Mouse (Mus musculus) neural tube, embryonic 15.5 days (tissue): ENCODE data around the gene Atg4c. TPM values are rescaled to one million over a fixed set of nuclear protein-coding genes. Genes with fewer than 3 reads are reported as not detected.

Source experiments
- ATAC-seq: fragments of 200-750 bp; cut with Nextera tagmentation; 2 replicates; pipeline ENCODE4 v1.8.0; 2017; ENCODE audit warnings: mild to moderate bottlenecking, moderate TSS enrichment, moderate library complexity; ENCODE audit not compliant: low FRiP score
- H3K27ac ChIP-seq: fragments of 300-500 bp; sonication (generic); replicated peaks from 2 replicates; pipeline ENCODE4 v1.5.1; 2015; ENCODE audit warnings: mild to moderate bottlenecking, inconsistent platforms
- H3K27me3 ChIP-seq: fragments of 300-500 bp; sonication (generic); replicated peaks from 2 replicates; pipeline ENCODE4 v1.6.1; 2015; ENCODE audit warnings: inconsistent platforms
- H3K36me3 ChIP-seq: fragments of 300-500 bp; sonication (generic); 2 replicates; pipeline ENCODE4 v1.6.1; 2015; ENCODE audit warnings: inconsistent platforms
- H3K4me1 ChIP-seq: fragments of 300-500 bp; sonication (generic); 2 replicates; pipeline ENCODE4 v1.6.1; 2015; ENCODE audit warnings: inconsistent platforms
- H3K4me2 ChIP-seq: fragments of 300-500 bp; sonication (generic); 2 replicates; pipeline ENCODE4 v1.6.1; 2015; ENCODE audit warnings: inconsistent platforms, mild to moderate bottlenecking, moderate library complexity
- H3K4me3 ChIP-seq: fragments of 300-500 bp; sonication (generic); replicated peaks from 2 replicates; pipeline ENCODE4 v1.5.1; 2015; ENCODE audit warnings: mild to moderate bottlenecking, inconsistent platforms
- H3K9ac ChIP-seq: fragments of 300-500 bp; sonication (generic); replicated peaks from 2 replicates; pipeline ENCODE4 v1.6.1; 2015; ENCODE audit warnings: mild to moderate bottlenecking, inconsistent platforms
- H3K9me3 ChIP-seq: fragments of 300-500 bp; sonication (generic); replicated peaks from 2 replicates; pipeline ENCODE4 v1.6.1; 2016; ENCODE audit warnings: inconsistent platforms
- WGBS: fragments of 180-500 bp; shearing (Covaris S2); methylation state at CpG from one replicate; pipeline ENCODE4 v1.1.7; 2015; ENCODE audit warnings: mixed read lengths; 5-methylcytosine and 5-hydroxymethylcytosine counted together
- polyA plus RNA-seq: library from polyadenylated mRNA; unstranded; fragments of >200 nt; fragmentation: Nextera tagmentation; extraction: Ambion mirVana; gene quantifications from 2 replicates; pipeline ENCODE4 v1.2.1, GENCODE M21; 2015

Gene Atg4c
- polyA plus RNA-seq, 1 experiment from 2014 or later = 18.8 TPM

DNA sequence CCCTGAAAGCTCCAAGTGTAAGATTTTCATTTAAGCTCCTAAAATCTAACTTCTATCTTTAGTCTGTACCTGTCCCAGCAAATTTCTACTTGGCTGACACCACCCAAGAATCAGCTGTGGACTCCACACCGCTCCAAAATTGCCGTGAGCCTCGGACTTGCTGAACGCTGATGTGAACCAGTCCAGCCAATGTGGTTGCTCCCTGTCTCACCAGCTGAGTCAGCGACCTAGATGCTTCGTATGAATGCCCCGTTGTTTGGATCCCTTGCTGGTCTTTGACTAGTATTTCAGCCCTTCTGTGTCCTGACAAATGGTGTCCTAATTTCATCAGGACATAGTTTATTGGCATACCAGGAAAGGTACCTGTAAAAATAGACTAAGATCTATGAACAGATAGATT lies 19.5 kb upstream of the Atg4c start:
- ATAC-seq = no peak
- Histone ChIP-seq H3K9ac (no peak overlapping the region), H3K27ac (no peak overlapping the region), H3K27me3 (no peaks in the 10 kb centered on the region), H3K4me1 (no peaks in the 10 kb centered on the region), H3K4me3 (no peak overlapping the region), H3K36me3 (no peaks in the 10 kb centered on the region), H3K9me3 (no peaks in the 10 kb centered on the region), H3K4me2 (no peak overlapping the region)
- 89% methylated on average over 7 of the region's 7 CpGs for WGBS

DNA sequence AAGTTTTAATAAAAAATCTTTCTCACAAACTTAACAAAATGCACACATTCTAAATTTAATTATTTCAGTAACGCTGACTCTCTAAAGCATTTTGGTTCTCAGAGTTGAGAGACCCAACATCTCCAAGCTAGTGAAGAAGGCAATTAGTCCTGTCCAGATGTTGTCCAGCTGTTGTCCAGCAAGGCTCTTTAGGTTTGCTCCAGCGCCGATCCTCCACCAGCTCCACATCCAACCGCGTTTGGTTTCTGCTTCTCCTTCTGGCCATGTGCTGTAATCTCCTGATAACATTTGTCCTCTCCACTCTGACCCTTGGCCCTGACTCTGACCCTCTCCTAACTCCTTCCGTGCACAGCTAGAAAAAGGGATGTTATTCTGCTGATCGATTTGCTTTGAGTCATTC lies 16.9 kb upstream of the Atg4c start:
- 0 out of 2 replicates have a peak, but pooled peaks cover 3% of the 10 kb centered on the region for H3K4me1 ChIP-seq
- no peaks in the 10 kb centered on the region for H3K36me3 ChIP-seq
- H3K4me2 ChIP-seq = no peak overlapping the region
- H3K9ac ChIP-seq = no peak overlapping the region
- H3K27me3 ChIP-seq = no peaks in the 10 kb centered on the region
- H3K9me3 ChIP-seq = no peaks in the 10 kb centered on the region
- WGBS = 85% methylated on average over 7 of the region's 7 CpGs
- ATAC-seq = no peak
- no peak overlapping the region for H3K4me3 ChIP-seq
- H3K27ac ChIP-seq = no peak overlapping the region

DNA sequence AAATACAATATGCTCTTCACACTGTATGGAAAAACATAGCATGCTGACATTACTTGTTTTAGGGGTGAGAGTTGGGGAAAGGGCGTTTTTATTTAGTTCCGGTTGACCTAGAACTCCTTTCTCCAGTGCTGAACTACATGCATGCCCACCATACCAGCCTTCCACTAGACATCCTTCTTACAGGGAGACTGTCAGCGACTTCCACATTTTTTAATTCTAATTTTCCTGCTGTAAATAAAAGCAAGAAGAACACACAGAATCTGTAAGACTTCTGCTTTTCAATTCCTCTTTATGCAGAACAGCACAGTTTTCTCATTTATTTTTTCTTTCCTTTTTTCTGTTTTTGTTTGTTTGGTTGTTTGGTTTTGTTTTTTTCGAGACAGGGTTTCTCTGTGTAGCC lies 16.5 kb upstream of the Atg4c start:
- H3K9ac ChIP-seq = no peak overlapping the region
- H3K4me1 ChIP-seq = 0 out of 2 replicates have a peak, but pooled peaks cover 4% of the 10 kb centered on the region
- H3K4me2 ChIP-seq = no peak overlapping the region
- H3K27ac ChIP-seq = no peak overlapping the region
- no peaks in the 10 kb centered on the region for H3K9me3 ChIP-seq
- 88% methylated on average over 4 of the region's 4 CpGs for WGBS
- no peak overlapping the region for H3K4me3 ChIP-seq
- H3K27me3 ChIP-seq = no peaks in the 10 kb centered on the region
- no peaks in the 10 kb centered on the region for H3K36me3 ChIP-seq
- no peak for ATAC-seq

DNA sequence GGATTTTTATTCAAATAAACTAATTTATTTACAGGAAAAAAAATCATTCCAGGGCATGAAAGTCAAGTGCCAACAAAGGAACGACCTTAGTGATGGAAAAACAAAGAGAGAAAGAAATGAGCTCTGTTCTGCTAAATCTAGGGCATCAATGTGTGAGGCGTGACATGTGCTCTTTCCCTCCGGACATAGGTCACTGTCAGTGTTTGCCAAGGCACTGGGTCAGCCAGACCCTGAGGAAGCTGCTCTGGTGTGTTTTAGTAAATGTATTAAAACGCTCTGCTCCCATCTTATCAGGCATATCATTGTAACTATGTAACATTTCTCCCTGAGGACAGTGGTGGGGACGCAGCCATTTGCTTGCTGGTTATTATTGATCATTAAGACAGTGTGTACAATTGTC lies 14.9 kb upstream of the Atg4c start:
- H3K27me3 ChIP-seq = no peaks in the 10 kb centered on the region
- 75% methylated on average over 5 of the region's 5 CpGs for WGBS

DNA sequence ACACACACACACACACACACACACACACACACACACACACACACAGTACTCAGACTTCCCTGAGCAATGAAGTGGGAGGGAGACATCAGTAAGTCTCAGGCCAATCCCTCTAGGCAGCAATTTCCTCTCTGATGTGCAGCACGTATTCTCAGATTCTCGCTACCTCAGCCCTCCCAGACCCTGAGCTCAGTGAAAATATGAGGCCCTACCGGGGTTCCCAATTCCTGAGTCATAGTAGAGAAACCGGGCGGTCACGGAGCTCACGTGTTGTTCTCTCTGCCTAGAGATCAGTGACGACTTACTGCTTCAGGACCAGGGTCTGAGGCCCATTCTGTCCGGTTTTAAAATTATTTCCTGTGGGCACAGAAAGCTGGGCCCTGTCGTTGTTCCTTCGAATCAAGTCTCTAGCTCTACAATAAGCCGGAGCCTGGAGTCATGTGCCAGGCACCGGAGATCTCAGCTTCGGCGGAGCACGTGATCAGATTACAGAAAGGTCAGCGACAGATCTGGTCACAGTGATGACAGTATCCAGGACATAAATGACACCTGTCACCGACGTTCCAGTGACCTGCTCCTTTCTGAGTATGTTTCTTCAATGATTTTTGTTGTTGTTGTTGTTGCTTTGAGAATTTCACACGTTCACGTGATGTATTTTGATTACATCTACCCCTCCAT lies 14.2 kb upstream of the Atg4c start:
- ATAC-seq = no peak
- no peak overlapping the region for H3K4me2 ChIP-seq
- 0 out of 2 replicates have a peak, but pooled peaks cover 4% of the 10 kb centered on the region for H3K4me1 ChIP-seq
- no peaks in the 10 kb centered on the region for H3K27me3 ChIP-seq
- WGBS = 75% methylated on average over 21 of the region's 21 CpGs
- H3K9me3 ChIP-seq = no peaks in the 10 kb centered on the region
- H3K27ac ChIP-seq = no peak overlapping the region
- H3K4me3 ChIP-seq = no peak overlapping the region
- no peak overlapping the region for H3K9ac ChIP-seq
- H3K36me3 ChIP-seq = no peaks in the 10 kb centered on the region

More for the DNA sequence above, 14.9 kb upstream of the Atg4c start:
- Histone ChIP-seq H3K4me1 (0 out of 2 replicates have a peak, but pooled peaks cover 4% of the 10 kb centered on the region), H3K27ac (no peak overlapping the region), H3K4me2 (no peak overlapping the region), H3K9ac (no peak overlapping the region), H3K36me3 (no peaks in the 10 kb centered on the region), H3K4me3 (no peak overlapping the region), H3K9me3 (no peaks in the 10 kb centered on the region)
- no peak for ATAC-seq

DNA sequence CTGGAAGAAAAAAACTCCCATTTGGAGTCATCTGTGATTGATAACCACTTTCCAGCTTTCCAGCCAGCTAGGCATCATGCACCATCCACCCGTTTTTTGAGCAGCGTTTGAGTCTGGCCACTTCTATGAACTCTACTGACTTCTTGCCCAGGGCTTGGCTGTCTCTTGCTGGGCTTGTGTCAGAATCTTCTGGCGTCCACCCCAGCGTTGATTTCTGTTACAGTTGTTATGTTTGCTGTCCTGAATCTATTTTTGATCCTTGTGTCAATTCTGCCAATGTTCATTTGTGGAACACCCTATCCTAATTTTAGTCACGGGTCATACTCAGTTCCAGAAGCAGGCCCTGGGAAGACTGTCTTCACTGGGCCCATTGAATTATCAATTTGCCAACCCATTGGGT lies 12.8 kb upstream of the Atg4c start:
- Histone ChIP-seq H3K4me3 (no peak overlapping the region), H3K9me3 (no peaks in the 10 kb centered on the region), H3K4me2 (no peak overlapping the region), H3K27ac (no peak overlapping the region), H3K27me3 (no peaks in the 10 kb centered on the region), H3K36me3 (no peaks in the 10 kb centered on the region), H3K4me1 (0 out of 2 replicates have a peak, but pooled peaks cover 4% of the 10 kb centered on the region), H3K9ac (no peak overlapping the region)
- no peak for ATAC-seq
- WGBS = 80% methylated on average over 5 of the region's 5 CpGs

DNA sequence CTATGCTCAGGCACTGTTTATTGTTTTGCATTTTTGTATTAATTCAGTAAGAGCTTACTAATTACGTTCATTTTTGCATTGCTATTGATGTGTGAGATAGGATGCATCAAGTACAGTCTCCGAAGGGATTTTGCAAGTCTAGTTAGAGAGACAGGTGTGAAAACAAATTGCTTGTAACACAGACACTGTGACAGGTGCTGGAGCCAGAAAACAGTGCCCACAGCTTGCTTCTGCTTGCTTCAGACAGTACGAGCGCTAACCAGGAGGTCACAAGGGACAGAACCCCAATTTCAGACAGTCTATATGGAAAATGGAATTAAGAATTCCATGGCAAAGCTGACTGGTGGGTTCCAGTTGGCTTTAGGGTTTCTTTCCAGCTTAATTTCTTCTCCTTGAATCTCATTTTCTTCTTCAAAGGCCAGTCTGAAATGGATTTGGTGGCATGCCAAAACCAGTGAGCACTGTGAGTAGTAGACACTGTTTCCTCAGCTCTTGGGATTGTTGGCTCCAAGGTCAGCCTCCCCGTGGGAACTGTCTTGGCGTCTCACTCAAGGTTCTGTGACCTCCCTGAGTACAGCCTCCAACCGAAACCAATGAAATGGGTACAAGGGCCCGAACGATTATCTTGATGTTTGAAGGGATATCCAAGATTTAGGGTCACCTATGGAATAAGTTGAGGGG lies 11.9 kb upstream of the Atg4c start:
- 71% methylated on average over 9 of the region's 9 CpGs for WGBS
- no peaks in the 10 kb centered on the region for H3K27me3 ChIP-seq

DNA sequence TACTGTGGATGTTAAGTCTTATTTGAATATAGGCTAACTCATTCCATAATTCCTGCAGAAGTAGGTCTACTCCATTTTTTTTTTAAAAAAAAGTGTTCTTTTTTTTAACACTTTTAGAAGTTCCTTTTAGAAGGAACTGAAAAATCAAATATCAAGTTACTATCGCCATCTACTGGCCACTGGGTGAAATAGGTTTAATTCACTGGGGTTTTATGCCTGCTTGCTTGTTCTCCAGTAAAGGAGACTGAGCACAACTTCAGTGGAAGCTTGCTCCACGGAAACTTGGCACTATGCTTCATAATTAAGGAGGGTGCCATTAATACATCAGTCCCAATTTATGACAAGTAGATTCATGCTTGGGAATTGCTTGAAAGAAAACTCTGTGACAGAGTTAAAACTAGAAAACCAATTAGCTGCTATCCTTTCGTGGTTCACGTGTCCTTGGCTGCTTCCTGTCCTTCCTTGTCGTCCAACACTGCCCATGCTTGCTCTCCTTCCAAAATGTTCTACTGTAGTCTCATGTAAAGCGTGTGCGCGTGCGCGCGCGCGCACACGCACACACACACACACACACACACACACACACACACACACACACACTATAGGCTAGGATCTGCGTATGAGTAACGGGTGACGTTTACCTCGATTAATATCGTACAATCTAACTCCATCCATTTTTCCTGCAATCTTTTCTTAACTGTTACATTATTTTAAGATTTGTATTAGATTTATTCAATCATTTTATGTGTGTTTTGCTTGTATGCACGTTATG lies 10.9 kb upstream of the Atg4c start:
- H3K27me3 ChIP-seq = no peaks in the 10 kb centered on the region
- 0 out of 2 replicates have a peak, but pooled peaks cover 4% of the 10 kb centered on the region for H3K4me1 ChIP-seq
- no peaks in the 10 kb centered on the region for H3K9me3 ChIP-seq
- H3K4me3 ChIP-seq = no peak overlapping the region
- 78% methylated on average over 20 of the region's 20 CpGs for WGBS
- no peak overlapping the region for H3K9ac ChIP-seq
- ATAC-seq = no peak
- H3K27ac ChIP-seq = no peak overlapping the region
- no peak overlapping the region for H3K4me2 ChIP-seq
- H3K36me3 ChIP-seq = no peaks in the 10 kb centered on the region

More for the DNA sequence above, 11.9 kb upstream of the Atg4c start:
- no peak overlapping the region for H3K27ac ChIP-seq
- 0 out of 2 replicates have a peak, but pooled peaks cover 4% of the 10 kb centered on the region for H3K4me1 ChIP-seq
- no peak overlapping the region for H3K4me2 ChIP-seq
- no peak overlapping the region for H3K4me3 ChIP-seq
- ATAC-seq = no peak
- no peaks in the 10 kb centered on the region for H3K9me3 ChIP-seq
- no peak overlapping the region for H3K9ac ChIP-seq
- no peaks in the 10 kb centered on the region for H3K36me3 ChIP-seq

DNA sequence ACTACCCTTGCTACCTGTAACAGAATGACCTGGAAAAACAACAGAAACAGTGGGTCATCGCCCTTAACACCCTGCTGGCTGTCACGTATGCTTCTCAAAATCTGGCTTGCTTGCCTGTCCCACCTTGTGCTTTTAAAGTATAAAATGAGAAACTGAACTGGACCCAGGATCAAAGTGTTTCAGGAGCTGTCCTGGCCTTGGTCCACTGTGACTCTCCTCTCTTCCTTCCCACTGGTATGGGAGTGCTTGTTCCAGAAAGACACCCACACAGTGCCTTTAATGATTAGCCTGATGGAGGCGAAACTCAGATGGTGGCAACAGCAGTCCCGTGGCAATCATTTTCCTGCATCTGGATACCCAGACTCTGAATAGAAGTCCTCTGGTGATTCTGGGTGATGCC lies 9.1 kb upstream of the Atg4c start:
- H3K27me3 ChIP-seq = no peaks in the 10 kb centered on the region
- ATAC-seq = no peak
- no peak overlapping the region for H3K4me3 ChIP-seq
- H3K9me3 ChIP-seq = no peaks in the 10 kb centered on the region
- no peak overlapping the region for H3K4me2 ChIP-seq
- 71% methylated on average over 4 of the region's 4 CpGs for WGBS
- H3K4me1 ChIP-seq = 0 out of 2 replicates have a peak, but pooled peaks cover 4% of the 10 kb centered on the region
- no peak overlapping the region for H3K27ac ChIP-seq
- no peak overlapping the region for H3K9ac ChIP-seq
- H3K36me3 ChIP-seq = no peaks in the 10 kb centered on the region

DNA sequence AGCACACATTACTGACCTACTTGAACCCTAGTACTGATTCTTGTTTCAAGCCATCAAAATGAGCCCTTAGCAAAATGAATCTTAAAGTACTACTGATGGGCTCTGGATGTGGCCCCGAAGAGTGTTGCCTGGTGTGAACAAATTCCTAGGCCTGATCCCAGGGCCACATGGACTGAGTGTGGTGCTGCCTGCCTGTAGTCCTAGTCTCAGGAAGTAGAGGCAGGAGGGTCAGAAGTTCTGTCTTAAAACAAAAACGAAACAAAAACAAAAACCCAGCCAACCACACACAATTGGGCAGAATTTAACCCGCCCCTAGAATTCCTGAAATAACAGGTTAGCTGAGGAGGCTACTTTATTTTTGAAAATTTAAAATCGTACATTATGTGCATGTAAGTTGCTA lies 8.4 kb upstream of the Atg4c start:
- 0 out of 2 replicates have a peak, but pooled peaks cover 4% of the 10 kb centered on the region for H3K4me1 ChIP-seq
- WGBS = 76% methylated on average over 4 of the region's 4 CpGs
- ATAC-seq = no peak

DNA sequence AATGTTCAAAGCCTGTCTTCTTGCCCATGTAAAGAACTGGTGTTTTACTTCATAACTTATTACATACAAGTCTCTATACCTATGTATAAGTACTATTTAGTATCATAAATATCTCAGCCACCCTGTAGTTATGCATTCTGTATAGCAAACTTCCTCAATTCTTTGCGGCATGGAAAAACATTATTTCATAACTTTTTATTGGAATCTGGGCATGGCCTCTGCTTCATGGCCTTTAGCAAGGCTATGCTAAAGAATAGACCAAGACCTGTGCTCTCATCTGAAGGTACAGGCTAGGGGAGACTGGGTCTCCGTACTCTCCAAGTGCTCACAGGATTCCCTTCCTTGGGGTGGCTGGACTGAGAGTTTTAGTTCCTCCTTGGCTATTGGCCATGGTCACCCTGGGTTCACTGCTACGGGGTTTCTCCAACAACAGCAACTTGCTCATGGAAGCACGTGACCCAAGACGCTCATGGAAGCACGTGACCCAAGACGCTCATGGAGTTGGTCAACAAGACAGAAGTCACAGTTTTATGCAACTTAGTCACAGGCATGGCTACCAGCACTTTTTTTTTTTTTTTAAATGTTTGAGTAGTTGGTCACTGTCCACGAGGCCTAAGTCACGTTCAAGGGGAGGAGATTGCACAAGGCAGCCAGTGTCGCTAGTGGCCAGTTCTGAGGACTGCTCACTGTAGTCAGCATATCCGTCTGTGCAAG lies 7.2 kb upstream of the Atg4c start:
- H3K27me3 ChIP-seq = no peaks in the 10 kb centered on the region
- H3K9me3 ChIP-seq = no peaks in the 10 kb centered on the region
- ATAC-seq = no peak
- H3K36me3 ChIP-seq = no peaks in the 10 kb centered on the region
- WGBS = 93% methylated on average over 11 of the region's 11 CpGs
- 0 out of 2 replicates have a peak, but pooled peaks cover 3% of the 10 kb centered on the region for H3K4me1 ChIP-seq
- no peak overlapping the region for H3K4me3 ChIP-seq
- no peak overlapping the region for H3K27ac ChIP-seq
- H3K9ac ChIP-seq = no peak overlapping the region
- no peak overlapping the region for H3K4me2 ChIP-seq

More for the DNA sequence above, 8.4 kb upstream of the Atg4c start:
- Histone ChIP-seq H3K27ac (no peak overlapping the region), H3K4me3 (no peak overlapping the region), H3K27me3 (no peaks in the 10 kb centered on the region), H3K9ac (no peak overlapping the region), H3K36me3 (no peaks in the 10 kb centered on the region), H3K9me3 (no peaks in the 10 kb centered on the region), H3K4me2 (no peak overlapping the region)
